Mouse (Mus musculus) intestine, embryonic 14.5 days (tissue): ENCODE measurements around the gene Dnajc11. TPM values are rescaled to one million over a fixed set of nuclear protein-coding genes. Genes with fewer than 3 reads are reported as not detected.

Experiments
- ATAC-seq: fragments of 200-750 bp; cut with Nextera tagmentation; replicated peaks from 2 replicates; pipeline ENCODE4 v1.8.0; 2017; ENCODE audit warnings: low read depth, moderate number of reproducible peaks, moderate TSS enrichment, moderate library complexity; ENCODE audit not compliant: low FRiP score, low TSS enrichment
- DNase-seq: peaks from one replicate; pipeline ENCODE4 v3.0.0-alpha.2; 2018; ENCODE audit warnings: low spot score
- H3K27ac ChIP-seq: fragments of 300-500 bp; sonication (generic); 2 replicates; pipeline ENCODE4 v1.5.1; 2014; ENCODE audit warnings: low read depth, mild to moderate bottlenecking, control low read depth
- H3K27me3 ChIP-seq: fragments of 300-500 bp; sonication (generic); replicated peaks from 2 replicates; pipeline ENCODE4 v1.6.1; 2014; ENCODE audit warnings: low read length, control low read depth; ENCODE audit not compliant: control insufficient read depth, insufficient read depth
- H3K36me3 ChIP-seq: fragments of 300-500 bp; sonication (generic); 2 replicates; pipeline ENCODE4 v1.6.1; 2014; ENCODE audit warnings: low read length, control low read depth; ENCODE audit not compliant: control insufficient read depth, insufficient read depth
- H3K4me1 ChIP-seq: fragments of 300-500 bp; sonication (generic); replicated peaks from 2 replicates; pipeline ENCODE4 v1.6.1; 2014; ENCODE audit warnings: low read length, control low read depth, mixed read lengths; ENCODE audit not compliant: control insufficient read depth, insufficient read depth
- H3K4me2 ChIP-seq: fragments of 300-500 bp; sonication (generic); 2 replicates; pipeline ENCODE4 v1.6.1; 2014; ENCODE audit warnings: low read length
- H3K4me3 ChIP-seq: fragments of 300-500 bp; sonication (generic); 2 replicates; pipeline ENCODE4 v1.5.1; 2014; ENCODE audit warnings: low read depth, low read length, control low read depth, mixed read lengths
- H3K9ac ChIP-seq: fragments of 300-500 bp; sonication (generic); 2 replicates; pipeline ENCODE4 v1.6.1; 2014; ENCODE audit warnings: mild to moderate bottlenecking, low read length
- H3K9me3 ChIP-seq: fragments of 300-500 bp; sonication (generic); 2 replicates; pipeline ENCODE4 v1.6.1; 2016; ENCODE audit warnings: low read length, control low read depth; ENCODE audit not compliant: control insufficient read depth
- WGBS: fragments of 180-500 bp; shearing (Covaris S2); extraction: QIAGEN DNeasy Blood & Tissue Kit; methylation state at CpG from one replicate; pipeline ENCODE4 v1.1.7; 2014; 5-methylcytosine and 5-hydroxymethylcytosine counted together
- polyA plus RNA-seq: library from polyadenylated mRNA; unstranded; fragments of >200 nt; fragmentation: Nextera tagmentation; extraction: Ambion mirVana; gene quantifications from 2 replicates; pipeline ENCODE4 v1.2.1, GENCODE M21; 2014

Dnajc11 gene
- polyA plus RNA-seq, 1 experiment from 2014 or later: 72.7 TPM

- Histone ChIP-seq H3K4me1 (no peaks in the 10 kb centered on the region), H3K27ac (no peak overlapping the region), H3K27me3 (no peaks in the 10 kb centered on the region), H3K36me3 (peaks cover 71% of the 10 kb centered on the region), H3K9me3 (0 out of 2 replicates have a peak, but pooled peaks cover 3% of the 10 kb centered on the region), H3K9ac (no peak overlapping the region), H3K4me3 (no peak overlapping the region; the same call in 1 of the 2 replicates), H3K4me2 (no peak overlapping the region)
- 71% methylated on average over 10 of the region's 10 CpGs for WGBS
- DNase-seq (no peak), ATAC-seq (no peak)
These were observed 38.9 kb downstream of the Dnajc11 start for GRCm38 (mm10) chr4:151972221-151972967.

GRCm38 (mm10) chr4:151975441-151975840 is 42.0 kb downstream of the Dnajc11 start:
- 89% methylated on average over 3 of the region's 3 CpGs for WGBS

GRCm38 (mm10) chr4:151977748-151978147 is 44.3 kb downstream of the Dnajc11 start:
- Histone ChIP-seq H3K36me3 (peaks cover 78% of the 10 kb centered on the region), H3K4me1 (no peaks in the 10 kb centered on the region), H3K9me3 (0 out of 2 replicates have a peak, but pooled peaks cover 3% of the 10 kb centered on the region), H3K4me2 (no peak overlapping the region), H3K27me3 (no peaks in the 10 kb centered on the region), H3K4me3 (no peak overlapping the region), H3K27ac (no peak overlapping the region), H3K9ac (no peak overlapping the region)
- WGBS: 48% methylated on average over 10 of the region's 10 CpGs
- DNase-seq (peak; percentile 98), ATAC-seq (no peak)

More at GRCm38 (mm10) chr4:151975441-151975840, 42.0 kb downstream of the Dnajc11 start:
- no peaks in the 10 kb centered on the region for H3K4me1 ChIP-seq
- H3K9me3 ChIP-seq: 0 out of 2 replicates have a peak, but pooled peaks cover 3% of the 10 kb centered on the region
- H3K27me3 ChIP-seq: no peaks in the 10 kb centered on the region
- H3K9ac ChIP-seq: no peak overlapping the region
- no peak overlapping the region for H3K4me3 ChIP-seq
- no peak overlapping the region for H3K27ac ChIP-seq
- DNase-seq (peak; percentile 72), ATAC-seq (no peak)
- H3K4me2 ChIP-seq: no peak overlapping the region
- peaks cover 73% of the 10 kb centered on the region for H3K36me3 ChIP-seq

GRCm38 (mm10) chr4:151980699-151981098 is 47.2 kb downstream of the Dnajc11 start:
- Histone ChIP-seq H3K36me3 (peaks cover 60% of the 10 kb centered on the region), H3K9me3 (no peaks in the 10 kb centered on the region), H3K4me3 (no peak overlapping the region), H3K4me2 (no peak overlapping the region), H3K27ac (no peak overlapping the region), H3K27me3 (no peaks in the 10 kb centered on the region), H3K9ac (no peak overlapping the region), H3K4me1 (no peaks in the 10 kb centered on the region)
- DNase-seq: no peak
- ATAC-seq: no peak
- WGBS: 80% methylated on average over 8 of the region's 8 CpGs

GRCm38 (mm10) chr4:151981363-151981762 is 47.9 kb downstream of the Dnajc11 start:
- H3K4me1 ChIP-seq: no peaks in the 10 kb centered on the region
- no peaks in the 10 kb centered on the region for H3K9me3 ChIP-seq
- no peak overlapping the region for H3K27ac ChIP-seq
- 17% methylated on average over 5 of the region's 5 CpGs for WGBS
- no peak overlapping the region for H3K4me3 ChIP-seq
- peak; percentile 91 for DNase-seq
- peaks cover 59% of the 10 kb centered on the region for H3K36me3 ChIP-seq
- no peak overlapping the region for H3K9ac ChIP-seq
- H3K4me2 ChIP-seq: no peak overlapping the region
- ATAC-seq: peak; percentile 67
- no peaks in the 10 kb centered on the region for H3K27me3 ChIP-seq

- DNase-seq: no peak
- peaks cover 49% of the 10 kb centered on the region for H3K36me3 ChIP-seq
- no peak overlapping the region for H3K9ac ChIP-seq
- WGBS: 61% methylated on average over 17 of the region's 17 CpGs
- no peak overlapping the region for H3K4me3 ChIP-seq
- H3K4me2 ChIP-seq: no peak overlapping the region
- H3K4me1 ChIP-seq: peaks cover 10% of the 10 kb centered on the region
- H3K27ac ChIP-seq: no peak overlapping the region
- H3K27me3 ChIP-seq: no peaks in the 10 kb centered on the region
- H3K9me3 ChIP-seq: no peaks in the 10 kb centered on the region
- no peak for ATAC-seq
These were observed 49.6 kb downstream of the Dnajc11 start for GRCm38 (mm10) chr4:151983043-151983442.

- H3K36me3 ChIP-seq: peaks cover 46% of the 10 kb centered on the region
- ATAC-seq (no peak), DNase-seq (no peak)
- no peak overlapping the region for H3K4me3 ChIP-seq
- no peaks in the 10 kb centered on the region for H3K27me3 ChIP-seq
- no peaks in the 10 kb centered on the region for H3K9me3 ChIP-seq
- H3K4me1 ChIP-seq: peaks cover 12% of the 10 kb centered on the region
- no peak overlapping the region for H3K4me2 ChIP-seq
- 38% methylated on average over 8 of the region's 9 CpGs for WGBS
- H3K9ac ChIP-seq: no peak overlapping the region
- no peak overlapping the region for H3K27ac ChIP-seq
These were observed 50.1 kb downstream of the Dnajc11 start for GRCm38 (mm10) chr4:151983560-151983959.

- WGBS: 28% methylated on average over 10 of the region's 10 CpGs
- no peak overlapping the region for H3K9ac ChIP-seq
- no peaks in the 10 kb centered on the region for H3K27me3 ChIP-seq
- ATAC-seq (no peak), DNase-seq (no peak)
- peaks cover 16% of the 10 kb centered on the region for H3K4me1 ChIP-seq
- no peak overlapping the region for H3K4me2 ChIP-seq
- H3K27ac ChIP-seq: no peak overlapping the region; the same call in 1 of the 2 replicates
- H3K9me3 ChIP-seq: no peaks in the 10 kb centered on the region
- H3K4me3 ChIP-seq: no peak overlapping the region
- H3K36me3 ChIP-seq: peaks cover 37% of the 10 kb centered on the region
These were observed 52.4 kb downstream of the Dnajc11 start for GRCm38 (mm10) chr4:151985886-151986285.

GRCm38 (mm10) chr4:151986650-151987049 is 53.2 kb downstream of the Dnajc11 start:
- Histone ChIP-seq H3K27ac (no peak overlapping the region), H3K9me3 (no peaks in the 10 kb centered on the region), H3K36me3 (peaks cover 41% of the 10 kb centered on the region), H3K4me2 (no peak overlapping the region), H3K27me3 (no peaks in the 10 kb centered on the region), H3K4me1 (peaks cover 16% of the 10 kb centered on the region), H3K4me3 (no peak overlapping the region), H3K9ac (no peak overlapping the region)
- no peak for ATAC-seq
- WGBS: 60% methylated on average over 8 of the region's 8 CpGs
- DNase-seq: no peak
